Mouse (Mus musculus) ES-Bruce4 (cell line): ENCODE results near the gene Gm21860. TPM values are rescaled to one million over a fixed set of nuclear protein-coding genes. Genes with fewer than 3 reads are reported as not detected.
A peak's percentile ranks its signal among the peaks of the same experiment; 100 is the strongest.
"Not testable (repeated sequence)": the region's sequence is repeated elsewhere in the genome, so short reads cannot be mapped to it uniquely, and the experiment has no call there.

Source experiments
- H3K27ac ChIP-seq: 2 replicates; pipeline ENCODE4 v1.5.1; 2012; ENCODE audit warnings: low read length, inconsistent platforms; ENCODE audit not compliant: insufficient read depth
- H3K27me3 ChIP-seq: 2 replicates; pipeline ENCODE4 v1.6.1; 2012; ENCODE audit warnings: mild to moderate bottlenecking, low read length, inconsistent platforms; ENCODE audit not compliant: control insufficient read depth, poor library complexity, insufficient read depth, severe bottlenecking
- H3K36me3 ChIP-seq: 2 replicates; pipeline ENCODE4 v1.6.1; 2012; ENCODE audit warnings: inconsistent platforms, mild to moderate bottlenecking, low read length, moderate library complexity; ENCODE audit not compliant: control insufficient read depth, poor library complexity, insufficient read depth, severe bottlenecking
- H3K4me1 ChIP-seq: one replicate; pipeline ENCODE4 v1.8.1; 2011; ENCODE audit warnings: low read length; ENCODE audit not compliant: control insufficient read depth, insufficient read depth
- H3K4me3 ChIP-seq: 2 replicates; pipeline ENCODE4 v1.5.1; 2011; ENCODE audit warnings: low read depth, mild to moderate bottlenecking, low read length
- H3K9ac ChIP-seq: 2 replicates; pipeline ENCODE4 v1.6.1; 2012; ENCODE audit warnings: low read depth, mild to moderate bottlenecking, inconsistent platforms; ENCODE audit not compliant: poor library complexity, severe bottlenecking
- H3K9me3 ChIP-seq: replicated peaks from 2 replicates; pipeline ENCODE4 v1.6.1; 2012; ENCODE audit warnings: mild to moderate bottlenecking, low read length, inconsistent platforms; ENCODE audit not compliant: control insufficient read depth, poor library complexity, insufficient read depth, severe bottlenecking
- CTCF ChIP-seq: IDR thresholded peaks from one replicate; pipeline ENCODE4 v1.8.1; 2011; ENCODE audit warnings: low read depth, low read length
- EP300 ChIP-seq: IDR thresholded peaks from 2 replicates; pipeline ENCODE4 v1.6.1; 2011; ENCODE audit warnings: low read depth, low read length; ENCODE audit not compliant: insufficient read depth
- POLR2A ChIP-seq: IDR thresholded peaks from one replicate; pipeline ENCODE4 v1.8.1; 2011; ENCODE audit warnings: low read length; ENCODE audit not compliant: insufficient read depth
- polyA plus RNA-seq: library from polyadenylated mRNA; stranded (reverse); fragments of >200 nt; gene quantifications from 2 replicates; pipeline ENCODE4 v1.2.4, GENCODE M21; 2011; ENCODE audit warnings: low read depth; ENCODE audit not compliant: missing spikeins, insufficient read depth, insufficient read length

Gene Gm21860
- polyA plus RNA-seq, 1 experiment = not detected

DNA sequence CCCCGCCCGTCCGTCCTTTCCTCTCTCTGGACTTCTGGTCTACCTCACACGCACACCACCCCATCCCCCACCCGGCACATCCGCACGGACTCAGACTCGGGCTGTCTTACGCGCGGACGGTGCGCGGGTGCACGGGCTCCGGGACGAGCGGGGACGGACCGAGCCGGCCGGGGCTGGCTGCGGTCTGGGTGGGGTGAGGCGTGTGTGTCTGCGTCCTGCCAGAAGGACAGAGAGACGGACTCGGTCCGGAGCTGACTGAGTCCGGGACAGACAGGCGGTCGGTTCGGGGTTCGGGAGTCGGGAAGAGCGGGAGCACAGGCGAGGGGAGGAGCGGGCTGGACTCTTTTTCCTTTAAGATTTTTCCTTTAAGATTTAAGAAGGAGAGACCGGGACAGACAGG is 13.6 kb downstream of the Gm21860 start:
- not testable (repeated sequence) for H3K9ac ChIP-seq, H3K4me1 ChIP-seq, H3K27me3 ChIP-seq, H3K27ac ChIP-seq, H3K4me3 ChIP-seq
- Histone ChIP-seq H3K9me3 (peaks cover 85% of the 10 kb centered on the region), H3K36me3 (peaks cover 50% of the 10 kb centered on the region)

DNA sequence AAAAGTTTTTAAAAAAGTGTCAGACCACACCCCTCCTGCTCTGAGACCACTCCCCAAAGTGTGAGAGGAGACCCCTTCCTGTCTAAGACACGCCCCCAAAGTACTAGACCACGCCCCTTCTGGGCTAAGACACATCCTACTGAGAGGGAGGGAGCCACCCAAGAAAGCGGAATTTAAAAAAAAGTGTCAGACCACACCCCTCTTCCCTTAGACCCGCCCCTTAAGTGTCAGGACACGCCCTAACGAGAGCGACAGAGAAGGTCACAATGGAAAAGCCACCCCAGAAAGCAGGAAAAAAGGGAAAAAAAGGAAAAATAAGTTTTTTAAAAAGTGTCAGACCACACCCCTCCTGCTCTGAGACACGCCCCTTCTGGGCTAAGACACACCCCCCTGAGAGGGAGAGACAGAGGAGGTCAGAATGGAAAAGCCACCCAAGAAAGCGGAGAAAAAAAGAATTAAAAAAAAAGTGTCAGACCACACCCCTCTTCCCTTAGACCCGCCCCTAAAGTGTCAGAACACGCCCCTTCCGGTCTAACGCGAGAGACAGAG is 14.5 kb downstream of the Gm21860 start:
- Histone ChIP-seq H3K4me3 (no peak overlapping the region), H3K27me3 (no peaks in the 10 kb centered on the region), H3K9ac (no peak overlapping the region), H3K27ac (0 out of 2 replicates have a peak overlapping the region, but pooled peaks have one; percentile 0), H3K9me3 (peaks cover 88% of the 10 kb centered on the region), H3K4me1 (no peaks in the 10 kb centered on the region), H3K36me3 (peaks cover 52% of the 10 kb centered on the region)
- TF ChIP-seq EP300 = no peak
- no peak for TF ChIP-seq CTCF
- no peak for TF ChIP-seq POLR2A

GRCm38 (mm10) chrY:90739531-90740012 is 15.0 kb downstream of the Gm21860 start:
- Histone ChIP-seq H3K9me3 (peaks cover 88% of the 10 kb centered on the region), H3K36me3 (peaks cover 53% of the 10 kb centered on the region), H3K27ac (peak overlapping the region; percentile 14)
- H3K4me1 ChIP-seq, H3K27me3 ChIP-seq, H3K9ac ChIP-seq, H3K4me3 ChIP-seq: not testable (repeated sequence)

DNA sequence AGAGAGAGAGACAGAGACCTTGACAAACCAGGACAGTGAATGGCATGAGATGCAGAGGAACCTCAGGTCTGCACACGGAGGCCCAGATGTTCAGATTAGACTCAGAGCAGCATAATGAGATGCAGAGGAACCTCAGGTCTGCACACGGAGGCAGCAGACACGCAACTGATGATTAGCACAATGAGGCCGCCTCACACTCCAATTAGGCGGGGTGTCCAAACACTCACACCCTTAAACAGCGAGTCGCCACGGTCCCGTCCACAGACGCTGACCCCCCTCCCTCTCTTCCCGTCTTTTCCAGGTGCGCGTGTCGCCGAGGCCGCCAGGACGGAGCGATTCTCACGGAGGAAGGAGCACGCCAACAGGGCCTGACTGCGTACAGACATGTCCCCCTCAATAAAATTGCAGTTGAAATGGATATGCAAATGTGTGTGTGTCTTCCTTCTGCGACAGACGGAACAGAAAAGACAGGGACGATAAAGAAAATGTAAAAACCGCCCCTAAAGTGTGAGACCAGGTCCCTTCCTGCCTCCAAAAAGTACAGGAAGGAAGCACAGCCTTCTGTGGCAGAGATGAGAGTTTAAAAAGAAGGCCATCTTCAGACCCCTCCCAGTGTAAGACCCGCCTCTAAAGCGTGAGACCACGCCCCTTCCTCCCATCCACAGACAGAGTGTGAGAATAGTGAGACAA is 15.6 kb downstream of the Gm21860 start:
- not testable (repeated sequence) for H3K27me3 ChIP-seq, H3K4me3 ChIP-seq, H3K9ac ChIP-seq, H3K4me1 ChIP-seq
- H3K36me3 ChIP-seq = peaks cover 57% of the 10 kb centered on the region
- H3K27ac ChIP-seq = peak overlapping the region; percentile 14
- H3K9me3 ChIP-seq = peaks cover 87% of the 10 kb centered on the region

DNA sequence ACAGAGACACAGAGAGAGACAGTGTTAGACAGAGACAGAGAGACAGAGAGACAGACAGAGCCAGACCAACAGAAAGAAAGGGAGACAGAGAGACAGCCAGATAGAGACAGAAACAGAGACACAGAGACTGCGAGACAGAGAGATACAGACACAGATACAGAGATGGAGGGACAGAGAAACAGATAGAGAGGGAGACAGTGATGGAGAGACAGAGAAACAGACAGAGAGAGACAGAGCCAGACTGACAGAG is 16.3 kb downstream of the Gm21860 start:
- H3K4me3 ChIP-seq = no peak overlapping the region
- H3K36me3 ChIP-seq = peaks cover 60% of the 10 kb centered on the region
- H3K27me3 ChIP-seq = no peaks in the 10 kb centered on the region
- no peak for TF ChIP-seq POLR2A
- no peak for TF ChIP-seq CTCF
- no peak for TF ChIP-seq EP300
- peaks cover 84% of the 10 kb centered on the region for H3K9me3 ChIP-seq
- no peak overlapping the region for H3K9ac ChIP-seq
- peak overlapping the region; percentile 14 for H3K27ac ChIP-seq
- no peaks in the 10 kb centered on the region for H3K4me1 ChIP-seq

GRCm38 (mm10) chrY:90737606-90738430 is 16.8 kb downstream of the Gm21860 start:
- H3K36me3 ChIP-seq = peaks cover 60% of the 10 kb centered on the region
- peaks cover 81% of the 10 kb centered on the region for H3K9me3 ChIP-seq

GRCm38 (mm10) chrY:90736217-90737000 is 18.2 kb downstream of the Gm21860 start:
- not testable (repeated sequence) for H3K4me3 ChIP-seq, H3K9ac ChIP-seq, H3K27me3 ChIP-seq, H3K27ac ChIP-seq, H3K4me1 ChIP-seq
- Histone ChIP-seq H3K36me3 (peaks cover 66% of the 10 kb centered on the region), H3K9me3 (peaks cover 79% of the 10 kb centered on the region)

More at GRCm38 (mm10) chrY:90737606-90738430, 16.8 kb downstream of the Gm21860 start:
- peak overlapping the region; percentile 14 for H3K27ac ChIP-seq
- H3K27me3 ChIP-seq = no peaks in the 10 kb centered on the region
- H3K4me3 ChIP-seq = no peak overlapping the region
- H3K9ac ChIP-seq = no peak overlapping the region
- no peaks in the 10 kb centered on the region for H3K4me1 ChIP-seq
- TF ChIP-seq CTCF (no peak), POLR2A (no peak), EP300 (no peak)

GRCm38 (mm10) chrY:90735181-90735895 is 19.3 kb downstream of the Gm21860 start:
- H3K4me1 ChIP-seq, H3K27me3 ChIP-seq, H3K4me3 ChIP-seq, H3K9ac ChIP-seq: not testable (repeated sequence)
- Histone ChIP-seq H3K9me3 (peaks cover 71% of the 10 kb centered on the region), H3K36me3 (peaks cover 62% of the 10 kb centered on the region), H3K27ac (peak overlapping the region; percentile 24)
